Mouse (Mus musculus) kidney, postnatal 10 days (tissue): ENCODE measurements around the gene Mthfsl.
"Not testable (repeated sequence)": the region's sequence is repeated elsewhere in the genome, so short reads cannot be mapped to it uniquely, and the experiment has no call there.

ENCODE experiments used
- DNase-seq: peaks from one replicate; pipeline ENCODE4 v3.0.0; 2021; ENCODE audit warnings: mixed read lengths

Mthfsl gene

GRCm38 (mm10) chr9:88686719-88687118, 33.4 kb downstream of the Mthfsl start:
- DNase-seq = not testable (repeated sequence)

- peak; percentile 39 for DNase-seq
These were observed 61.8 kb downstream of the Mthfsl start for GRCm38 (mm10) chr9:88658341-88658740.

DNA sequence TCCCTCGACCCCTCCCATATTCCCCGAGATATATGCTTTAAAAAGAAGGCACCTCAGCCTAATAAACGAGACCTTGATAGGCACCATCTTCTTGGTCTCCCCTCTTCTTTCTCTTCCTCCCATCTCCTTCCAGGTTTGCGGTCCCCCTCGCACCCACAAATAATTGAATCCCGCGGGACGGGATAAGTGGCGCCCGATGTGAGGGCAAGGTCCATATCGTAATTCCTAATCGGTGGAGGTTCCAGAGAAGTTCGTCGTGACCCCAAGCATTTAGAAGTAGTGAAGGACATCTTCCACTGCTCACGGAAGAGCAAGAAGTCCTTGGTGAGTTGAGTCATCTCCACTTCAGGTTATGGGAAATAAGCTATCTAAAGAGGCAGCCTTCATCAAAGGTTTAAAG, 69.4 kb downstream of the Mthfsl start:
- not testable (repeated sequence) for DNase-seq
